Mouse (Mus musculus) small intestine, adult 2 months (tissue): ENCODE results near the gene 4930412O13Rik. TPM values are rescaled to one million over a fixed set of nuclear protein-coding genes. Genes with fewer than 3 reads are reported as not detected.

Source experiments
- H3K27ac ChIP-seq: fragments of 200-500 bp; 2 replicates; pipeline ENCODE4 v1.5.1; 2012; ENCODE audit warnings: low read depth, low read length, control low read depth, inconsistent platforms; ENCODE audit not compliant: insufficient read depth
- H3K27me3 ChIP-seq: fragments of 200-500 bp; 2 replicates; pipeline ENCODE4 v1.6.1; 2012; ENCODE audit warnings: mild to moderate bottlenecking, moderate library complexity, low read length, inconsistent platforms; ENCODE audit not compliant: control insufficient read depth, insufficient read depth
- H3K36me3 ChIP-seq: fragments of 200-500 bp; 2 replicates; pipeline ENCODE4 v1.6.1; 2012; ENCODE audit warnings: mild to moderate bottlenecking, low read length, control low read depth, inconsistent platforms; ENCODE audit not compliant: control insufficient read depth, insufficient read depth
- H3K4me1 ChIP-seq: fragments of 200-500 bp; 2 replicates; pipeline ENCODE4 v1.6.1; 2012; ENCODE audit warnings: low read length, inconsistent platforms, mixed read lengths; ENCODE audit not compliant: control insufficient read depth, insufficient read depth, insufficient read length
- H3K4me3 ChIP-seq: fragments of 200-500 bp; 2 replicates; pipeline ENCODE4 v1.5.1; 2012; ENCODE audit warnings: low read depth, mild to moderate bottlenecking, control low read depth, inconsistent platforms, low read length, moderate library complexity
- CTCF ChIP-seq: fragments of 200-500 bp; IDR thresholded peaks from 2 replicates; pipeline ENCODE4 v1.5.1; 2012; ENCODE audit warnings: low read depth, mild to moderate bottlenecking, control low read depth, inconsistent platforms, low read length, moderate library complexity, mixed read lengths; ENCODE audit not compliant: insufficient replicate concordance, insufficient read length; ENCODE audit errors: extremely low read depth
- POLR2A ChIP-seq: fragments of 200-500 bp; IDR thresholded peaks from 2 replicates; pipeline ENCODE4 v1.6.1; 2012; ENCODE audit warnings: low read depth, mild to moderate bottlenecking, control low read depth, inconsistent platforms, low read length, moderate library complexity
- WGBS: fragments of 180-500 bp; shearing (Covaris S2); methylation state at CpG from one replicate; pipeline ENCODE4 v1.1.7; 2018; 5-methylcytosine and 5-hydroxymethylcytosine counted together
- polyA plus RNA-seq: library from polyadenylated mRNA; depleted of rRNA; stranded (reverse); fragments of >200 nt; gene quantifications from 2 replicates; pipeline ENCODE4 v1.2.3, GENCODE M21; 2012

Gene 4930412O13Rik
- polyA plus RNA-seq, 1 experiment, result not detected

DNA sequence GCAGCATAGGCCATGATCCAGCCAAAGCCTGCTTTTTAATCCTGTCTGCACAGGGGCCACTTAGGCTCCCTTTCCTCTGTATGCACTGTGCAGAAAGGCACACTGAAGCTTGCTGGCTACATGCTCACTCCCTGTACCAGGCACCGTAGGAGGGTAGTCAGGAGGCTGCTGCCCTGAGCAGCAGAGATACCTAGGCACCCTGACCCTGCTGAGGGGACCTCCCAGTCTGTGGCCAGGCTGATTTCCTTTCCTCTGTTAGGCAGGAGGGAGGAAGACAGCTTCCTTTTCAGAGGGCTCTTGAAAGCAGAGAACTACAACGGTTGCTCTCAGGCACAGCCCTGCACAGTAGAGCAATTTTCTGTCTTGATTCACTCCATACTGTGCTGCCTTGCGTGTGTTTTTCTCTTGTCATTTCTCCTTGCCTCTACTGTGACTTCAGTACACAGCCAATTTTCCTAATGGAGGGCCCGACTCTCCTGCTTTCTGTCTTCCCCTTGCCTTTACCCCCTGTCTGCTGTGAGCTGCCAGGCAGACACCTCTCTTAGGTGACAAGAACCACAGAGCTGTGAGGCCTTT is 9.8 kb upstream of the 4930412O13Rik start:
- H3K4me3 ChIP-seq, result no peak overlapping the region
- 0 out of 2 replicates have a peak, but pooled peaks cover 2% of the 10 kb centered on the region for H3K4me1 ChIP-seq
- no peaks in the 10 kb centered on the region for H3K36me3 ChIP-seq
- peaks cover 24% of the 10 kb centered on the region for H3K27me3 ChIP-seq
- TF ChIP-seq POLR2A (no peak), CTCF (no peak)
- 60% methylated on average over 4 of the region's 4 CpGs for WGBS
- H3K27ac ChIP-seq, result 0 out of 2 replicates have a peak overlapping the region, but pooled peaks have one; percentile 27

DNA sequence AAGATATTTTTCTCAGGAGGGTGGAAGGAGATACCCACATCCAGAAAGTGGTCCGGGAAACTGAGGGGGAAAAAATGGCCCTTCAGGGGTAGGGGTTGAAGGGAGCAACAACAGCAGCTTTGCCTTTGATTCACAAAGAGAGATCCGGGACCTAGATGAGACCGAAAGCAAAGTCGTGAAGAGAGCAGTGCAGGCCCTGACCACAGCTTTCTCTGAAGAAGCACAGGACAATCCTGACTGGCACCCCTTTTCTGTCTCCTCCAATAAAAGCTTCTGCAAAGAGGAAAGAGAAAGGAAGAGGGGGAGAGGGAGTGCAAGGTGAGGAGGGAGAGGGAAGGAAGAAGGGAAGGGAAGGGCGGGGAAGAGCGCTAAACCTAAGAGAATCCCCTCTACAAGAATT is 9.3 kb upstream of the 4930412O13Rik start:
- Histone ChIP-seq H3K4me3 (peak overlapping the region; percentile 15; the same call in 1 of the 2 replicates), H3K4me1 (0 out of 2 replicates have a peak, but pooled peaks cover 2% of the 10 kb centered on the region), H3K27me3 (peaks cover 29% of the 10 kb centered on the region), H3K27ac (0 out of 2 replicates have a peak overlapping the region, but pooled peaks have one; percentile 27), H3K36me3 (no peaks in the 10 kb centered on the region)
- TF ChIP-seq POLR2A, result no peak
- TF ChIP-seq CTCF, result no peak
- 70% methylated on average over 6 of the region's 6 CpGs for WGBS

DNA sequence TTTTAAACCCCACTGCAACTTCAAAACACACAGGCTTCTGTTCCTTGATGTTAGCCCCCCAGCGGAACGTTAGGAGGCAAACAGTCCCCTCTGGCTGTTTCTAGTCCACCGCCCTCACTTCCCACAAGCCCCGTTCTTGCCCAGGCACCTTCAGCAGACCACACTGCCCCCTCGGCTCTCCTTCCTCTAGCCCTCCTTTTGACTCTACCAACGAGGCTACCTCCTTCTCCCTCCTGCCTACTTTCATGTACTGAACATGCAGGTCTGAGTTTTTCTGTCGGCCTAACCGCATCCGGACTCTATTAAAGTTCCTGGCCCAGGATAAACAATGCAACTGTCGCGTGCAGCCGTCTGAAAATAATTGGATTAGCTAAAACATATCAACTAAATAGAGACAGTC is 8.4 kb upstream of the 4930412O13Rik start:
- H3K4me1 ChIP-seq, result peaks cover 6% of the 10 kb centered on the region; the same call in 1 of the 2 replicates
- TF ChIP-seq CTCF, result no peak
- H3K4me3 ChIP-seq, result peak overlapping the region; percentile 32; the same call in 1 of the 2 replicates
- no peaks in the 10 kb centered on the region for H3K36me3 ChIP-seq
- peaks cover 38% of the 10 kb centered on the region for H3K27me3 ChIP-seq
- 58% methylated on average over 12 of the region's 12 CpGs for WGBS
- 0 out of 2 replicates have a peak overlapping the region, but pooled peaks have one; percentile 15 for H3K27ac ChIP-seq

DNA sequence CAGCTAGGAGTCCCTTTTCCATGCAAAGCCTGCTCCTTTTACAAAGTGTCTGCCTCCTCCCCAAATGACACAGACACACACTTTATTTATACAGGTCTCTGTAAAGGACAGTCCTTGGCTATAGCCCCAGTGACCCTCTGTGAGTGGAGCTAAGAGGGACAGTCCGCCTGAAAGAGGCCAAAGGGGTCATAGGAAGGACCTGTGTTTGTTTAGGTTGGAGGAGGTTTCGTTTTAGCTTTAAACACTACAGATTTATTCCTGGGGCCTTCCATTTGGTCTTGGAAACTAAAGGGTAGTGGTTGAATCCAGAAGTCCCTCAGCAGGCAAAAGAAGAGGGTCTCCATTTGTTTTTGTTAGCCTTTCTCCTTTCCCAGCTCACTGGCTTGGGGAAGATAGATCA is 7.3 kb upstream of the 4930412O13Rik start:
- H3K27me3 ChIP-seq, result peaks cover 49% of the 10 kb centered on the region
- TF ChIP-seq POLR2A (no peak), CTCF (no peak)
- peaks cover 6% of the 10 kb centered on the region for H3K4me1 ChIP-seq
- 47% methylated on average over 2 of the region's 2 CpGs for WGBS
- no peak overlapping the region for H3K27ac ChIP-seq
- no peak overlapping the region for H3K4me3 ChIP-seq
- H3K36me3 ChIP-seq, result no peaks in the 10 kb centered on the region

DNA sequence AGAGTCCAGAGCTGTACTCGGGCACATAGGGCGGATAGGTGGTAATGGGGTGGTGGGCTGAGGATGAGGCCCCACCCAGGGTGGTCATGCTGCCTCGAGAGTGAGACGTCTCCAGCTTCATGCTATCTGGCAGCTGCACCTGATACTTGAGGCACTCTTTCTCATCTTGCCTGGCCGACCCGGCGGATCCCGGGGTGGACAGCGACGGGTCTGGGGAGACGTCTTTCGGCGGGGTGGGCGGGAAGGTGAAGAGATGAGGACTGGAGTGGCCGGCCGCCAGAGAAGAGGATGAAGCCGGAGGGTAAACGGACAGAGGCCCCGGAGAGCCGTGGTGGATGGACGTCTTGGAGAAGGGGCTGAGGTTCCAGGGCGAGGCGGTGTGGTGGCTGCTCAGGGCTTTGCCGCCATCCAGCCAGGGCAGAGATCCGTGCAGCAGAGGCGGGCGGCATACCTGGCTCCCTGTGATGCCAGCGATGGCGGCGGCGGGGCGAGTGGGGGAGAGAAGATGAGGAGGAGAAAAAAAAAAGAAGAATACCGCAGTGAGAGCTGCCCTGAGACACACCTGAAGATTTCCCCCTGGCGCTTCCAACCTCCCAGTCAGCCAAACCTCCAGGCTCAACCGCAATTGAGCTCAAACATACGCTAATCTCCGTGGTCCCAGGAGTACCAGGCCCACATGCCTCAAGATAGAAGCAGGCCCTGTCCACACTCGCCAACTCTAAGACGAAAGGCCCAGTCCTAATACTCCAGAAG is 6.4 kb upstream of the 4930412O13Rik start:
- Histone ChIP-seq H3K27me3 (peaks cover 47% of the 10 kb centered on the region), H3K4me3 (no peak overlapping the region), H3K36me3 (no peaks in the 10 kb centered on the region), H3K27ac (no peak overlapping the region), H3K4me1 (peaks cover 6% of the 10 kb centered on the region)
- 31% methylated on average over 39 of the region's 39 CpGs for WGBS
- TF ChIP-seq POLR2A, result no peak
- TF ChIP-seq CTCF, result no peak

DNA sequence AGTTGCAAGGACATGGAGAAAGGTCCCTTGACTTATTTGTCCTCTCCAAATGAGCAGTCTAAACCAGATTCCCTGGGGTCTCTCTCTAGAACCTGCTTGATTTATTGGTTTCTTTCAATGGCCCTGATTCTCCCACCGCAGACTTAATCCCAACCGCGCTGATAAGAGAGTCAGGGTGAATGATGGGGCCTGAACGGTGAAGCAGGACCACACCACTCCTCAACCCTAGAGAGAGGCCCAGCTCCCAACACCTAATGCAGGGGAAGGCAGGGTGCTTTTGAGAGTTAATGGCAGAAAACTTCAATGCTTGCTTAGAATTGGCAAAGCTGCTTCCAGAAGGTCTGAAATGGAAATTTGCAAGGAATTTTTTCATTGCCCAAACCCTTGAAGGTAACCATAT is 5.8 kb upstream of the 4930412O13Rik start:
- TF ChIP-seq POLR2A, result no peak
- TF ChIP-seq CTCF, result no peak
- peaks cover 53% of the 10 kb centered on the region for H3K27me3 ChIP-seq
- WGBS, result 49% methylated on average over 4 of the region's 4 CpGs
- no peaks in the 10 kb centered on the region for H3K36me3 ChIP-seq
- H3K27ac ChIP-seq, result no peak overlapping the region
- H3K4me1 ChIP-seq, result peaks cover 6% of the 10 kb centered on the region
- no peak overlapping the region for H3K4me3 ChIP-seq

DNA sequence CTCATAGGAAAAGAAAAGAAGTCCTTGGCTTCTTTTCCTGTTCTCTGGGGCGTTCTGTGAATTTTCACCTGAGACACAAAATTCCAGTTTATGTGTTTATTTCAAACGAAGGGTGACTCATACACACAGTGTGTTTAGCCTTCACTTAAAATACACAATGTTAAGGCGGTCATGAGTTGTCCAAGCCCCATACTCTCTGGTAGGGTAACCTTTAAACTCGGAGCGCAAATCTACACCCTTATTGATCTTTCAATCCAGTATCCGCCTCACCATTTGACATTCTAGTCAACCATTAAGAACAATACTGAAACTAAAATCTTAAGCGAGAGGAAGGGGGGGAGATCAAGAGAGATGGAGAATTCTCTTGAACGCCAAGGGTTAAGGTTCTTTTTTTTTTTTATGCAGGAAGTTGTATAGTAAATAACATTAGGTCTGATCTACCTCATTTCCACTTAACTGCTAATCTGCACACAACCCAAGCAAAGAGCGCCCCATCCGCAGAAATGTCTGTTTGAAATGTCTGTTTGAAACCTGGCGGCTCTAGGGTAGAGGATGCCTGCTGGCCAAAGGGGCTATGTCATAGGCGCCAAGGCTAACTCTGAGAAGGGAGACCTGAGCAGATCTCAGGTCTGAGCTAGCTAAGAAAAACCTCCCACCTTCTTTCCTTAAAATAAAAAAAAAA is 5.2 kb upstream of the 4930412O13Rik start:
- Histone ChIP-seq H3K36me3 (no peaks in the 10 kb centered on the region), H3K27ac (no peak overlapping the region), H3K4me1 (peaks cover 6% of the 10 kb centered on the region), H3K27me3 (peaks cover 58% of the 10 kb centered on the region), H3K4me3 (no peak overlapping the region)
- TF ChIP-seq POLR2A (no peak), CTCF (no peak)
- 52% methylated on average over 12 of the region's 12 CpGs for WGBS
